Mouse (Mus musculus) forebrain, embryonic 13.5 days (tissue): ENCODE results near the gene Nt5dc2. TPM values are rescaled to one million over a fixed set of nuclear protein-coding genes. Genes with fewer than 3 reads are reported as not detected.

Experiments
- ATAC-seq: fragments of 200-750 bp; cut with Nextera tagmentation; 2 replicates; pipeline ENCODE4 v1.8.0; 2017
- H3K27ac ChIP-seq: fragments of 300-500 bp; sonication (generic); 2 replicates; pipeline ENCODE4 v1.5.1; 2015; ENCODE audit warnings: inconsistent platforms, mild to moderate bottlenecking, moderate library complexity
- H3K27me3 ChIP-seq: fragments of 300-500 bp; sonication (generic); 2 replicates; pipeline ENCODE4 v1.6.1; 2015; ENCODE audit warnings: mild to moderate bottlenecking, inconsistent platforms
- H3K36me3 ChIP-seq: fragments of 300-500 bp; sonication (generic); 2 replicates; pipeline ENCODE4 v1.6.1; 2015; ENCODE audit warnings: mild to moderate bottlenecking, inconsistent platforms; ENCODE audit not compliant: poor library complexity, severe bottlenecking
- H3K4me1 ChIP-seq: fragments of 300-500 bp; sonication (generic); 2 replicates; pipeline ENCODE4 v1.6.1; 2015; ENCODE audit warnings: inconsistent platforms
- H3K4me2 ChIP-seq: fragments of 300-500 bp; sonication (generic); 2 replicates; pipeline ENCODE4 v1.6.1; 2015; ENCODE audit warnings: inconsistent platforms, mild to moderate bottlenecking, moderate library complexity
- H3K4me3 ChIP-seq: fragments of 300-500 bp; sonication (generic); 2 replicates; pipeline ENCODE4 v1.5.1; 2015; ENCODE audit warnings: mild to moderate bottlenecking, inconsistent platforms
- H3K9ac ChIP-seq: fragments of 300-500 bp; sonication (generic); 2 replicates; pipeline ENCODE4 v1.6.1; 2015; ENCODE audit warnings: mild to moderate bottlenecking, inconsistent platforms
- H3K9me3 ChIP-seq: fragments of 300-500 bp; sonication (generic); replicated peaks from 2 replicates; pipeline ENCODE4 v1.6.1; 2016; ENCODE audit warnings: inconsistent platforms
- WGBS: fragments of 180-500 bp; shearing (Covaris S2); methylation state at CpG from one replicate; pipeline ENCODE4 v1.1.7; 2015; 5-methylcytosine and 5-hydroxymethylcytosine counted together
- polyA plus RNA-seq: library from polyadenylated mRNA; unstranded; fragments of >200 nt; fragmentation: Nextera tagmentation; extraction: Ambion mirVana; gene quantifications from 2 replicates; pipeline ENCODE4 v1.2.1, GENCODE M21; 2015

The Nt5dc2 gene
- polyA plus RNA-seq, 1 experiment from 2014 or later = 306 TPM

DNA sequence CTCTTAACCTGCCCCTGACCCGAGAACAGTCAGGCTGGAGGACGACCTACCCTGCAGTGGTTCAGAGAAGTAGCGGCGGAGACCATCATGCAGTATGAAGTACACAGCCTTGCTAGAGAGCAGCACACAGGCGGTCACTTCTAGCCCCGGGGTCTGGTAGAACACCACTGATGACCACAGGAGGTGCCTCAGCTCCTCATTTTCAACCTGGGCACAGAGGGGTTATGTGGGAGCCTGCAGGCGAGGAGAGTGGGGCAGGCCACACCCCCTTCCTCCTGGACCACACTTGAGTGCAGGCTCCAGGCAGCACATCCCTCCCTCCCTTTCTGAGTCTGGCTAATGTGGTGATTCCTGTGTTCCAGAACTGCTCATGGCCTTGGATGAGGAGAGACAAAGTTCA is 42.7 kb downstream of the Nt5dc2 start:
- Histone ChIP-seq H3K27me3 (no peaks in the 10 kb centered on the region), H3K9ac (no peak overlapping the region), H3K36me3 (peaks cover 88% of the 10 kb centered on the region), H3K4me1 (peaks cover 3% of the 10 kb centered on the region; the same call in 1 of the 2 replicates), H3K4me2 (no peak overlapping the region), H3K4me3 (no peak overlapping the region), H3K9me3 (no peaks in the 10 kb centered on the region), H3K27ac (no peak overlapping the region)
- WGBS = 97% methylated on average over 7 of the region's 7 CpGs
- no peak for ATAC-seq

DNA sequence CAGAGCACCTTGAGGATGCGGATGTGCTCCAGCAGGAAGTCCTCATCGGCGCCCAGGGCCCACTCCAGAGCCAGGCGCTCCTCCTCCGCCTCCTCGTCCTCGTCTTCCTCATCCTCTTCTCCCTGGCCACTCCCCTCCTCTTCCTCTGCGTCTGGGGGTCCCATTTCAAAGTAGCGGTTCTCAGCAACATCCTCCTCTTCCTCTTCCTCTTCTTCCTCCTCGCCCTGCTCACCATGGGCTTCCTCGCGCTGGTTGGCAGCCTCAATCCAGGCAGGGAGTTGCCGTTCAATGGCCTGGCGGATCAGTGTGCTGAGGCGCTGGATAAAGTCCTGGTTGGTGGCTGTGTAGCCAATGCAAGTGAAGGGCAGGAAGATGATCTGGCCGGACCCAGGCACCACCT is 46.4 kb downstream of the Nt5dc2 start:
- Histone ChIP-seq H3K9me3 (no peaks in the 10 kb centered on the region), H3K36me3 (peaks cover 98% of the 10 kb centered on the region), H3K4me3 (no peak overlapping the region), H3K4me2 (no peak overlapping the region), H3K27ac (no peak overlapping the region), H3K27me3 (no peaks in the 10 kb centered on the region), H3K4me1 (no peaks in the 10 kb centered on the region), H3K9ac (no peak overlapping the region)
- WGBS = 91% methylated on average over 16 of the region's 16 CpGs
- ATAC-seq = no peak

DNA sequence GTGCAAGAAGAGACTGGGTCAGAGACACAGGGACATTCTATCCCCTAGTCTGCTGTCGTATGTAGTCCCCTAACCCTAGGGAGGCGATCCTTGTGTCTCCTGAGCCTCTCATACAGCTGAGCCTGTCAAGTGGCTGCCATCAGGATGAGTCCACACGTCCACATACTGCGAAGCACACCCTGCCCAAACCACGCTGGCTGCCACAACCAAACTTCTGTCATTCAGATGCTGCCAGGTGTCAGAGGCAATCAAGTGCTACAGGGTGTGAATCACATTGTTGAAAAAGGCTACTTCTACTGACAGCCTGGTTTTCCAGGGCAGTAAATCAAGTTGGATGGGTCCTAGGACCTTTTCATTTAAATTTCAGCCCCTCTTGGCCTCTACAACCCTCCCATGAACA is 46.9 kb downstream of the Nt5dc2 start:
- ATAC-seq = no peak
- no peak overlapping the region for H3K27ac ChIP-seq
- no peak overlapping the region for H3K9ac ChIP-seq
- H3K9me3 ChIP-seq = no peaks in the 10 kb centered on the region
- 95% methylated on average over 5 of the region's 5 CpGs for WGBS
- H3K4me2 ChIP-seq = no peak overlapping the region
- no peaks in the 10 kb centered on the region for H3K4me1 ChIP-seq
- no peak overlapping the region for H3K4me3 ChIP-seq
- H3K27me3 ChIP-seq = no peaks in the 10 kb centered on the region
- H3K36me3 ChIP-seq = peaks cover 98% of the 10 kb centered on the region

DNA sequence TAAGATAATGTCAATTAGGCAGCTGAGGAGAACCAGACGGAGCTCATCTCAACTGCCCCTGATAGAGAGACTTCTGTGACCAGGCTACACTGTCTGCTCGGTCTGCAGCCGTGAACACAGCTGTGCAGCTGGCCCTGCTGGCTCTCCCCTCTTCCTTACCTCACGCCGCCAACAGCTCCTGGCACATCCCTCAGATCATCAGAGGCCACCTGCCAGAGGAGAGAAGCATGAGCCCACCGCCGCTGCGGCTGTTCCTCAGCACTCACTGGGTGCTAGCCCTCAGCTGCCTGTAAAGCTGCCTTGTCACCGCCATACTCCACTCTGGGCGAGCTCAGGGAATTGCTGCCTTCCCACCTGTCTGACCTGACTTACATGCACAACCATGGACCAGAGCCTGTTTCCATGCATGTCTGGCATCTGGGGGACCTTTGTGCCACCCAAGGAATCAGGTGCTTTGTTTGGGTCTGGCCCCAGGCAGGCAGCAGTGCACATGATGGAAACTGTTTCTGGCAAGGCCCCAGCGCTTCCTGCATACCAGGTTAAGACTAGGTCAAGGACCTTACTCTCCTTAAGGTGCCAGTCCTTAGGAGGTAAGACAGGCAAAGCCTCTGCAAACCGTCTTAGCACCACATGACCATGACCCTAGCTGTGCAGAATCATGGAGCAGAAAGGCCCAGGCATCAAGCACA is 49.0 kb downstream of the Nt5dc2 start:
- no peak for ATAC-seq
- 87% methylated on average over 12 of the region's 12 CpGs for WGBS
- no peak overlapping the region for H3K4me2 ChIP-seq

DNA sequence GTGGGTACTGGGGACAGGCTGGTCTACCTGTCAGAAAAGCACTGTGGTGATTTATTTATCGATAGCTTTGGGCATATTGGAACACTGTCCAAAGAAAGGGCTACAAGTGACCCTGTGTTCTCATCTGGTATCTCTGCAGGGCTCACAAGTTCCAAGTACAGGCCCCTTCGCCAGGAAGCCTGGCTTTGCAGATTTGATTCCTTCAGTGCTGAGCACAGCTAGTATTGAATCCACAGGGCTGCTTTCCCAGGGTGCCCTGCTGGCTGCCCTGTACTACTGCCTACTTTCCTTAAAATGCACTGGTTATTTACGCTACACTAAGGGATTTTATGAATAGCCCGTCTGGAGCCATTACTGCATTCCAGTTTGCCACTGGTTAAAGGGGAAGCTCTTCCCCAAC is 50.7 kb downstream of the Nt5dc2 start:
- Histone ChIP-seq H3K9me3 (no peaks in the 10 kb centered on the region), H3K9ac (no peak overlapping the region), H3K4me2 (no peak overlapping the region), H3K27ac (no peak overlapping the region), H3K4me3 (no peak overlapping the region), H3K36me3 (peaks cover 98% of the 10 kb centered on the region), H3K4me1 (no peaks in the 10 kb centered on the region), H3K27me3 (no peaks in the 10 kb centered on the region)
- WGBS = 90% methylated on average over 4 of the region's 4 CpGs
- ATAC-seq = no peak

More for the DNA sequence above, 49.0 kb downstream of the Nt5dc2 start:
- H3K27me3 ChIP-seq = no peaks in the 10 kb centered on the region
- no peak overlapping the region for H3K4me3 ChIP-seq
- no peak overlapping the region for H3K27ac ChIP-seq
- H3K36me3 ChIP-seq = peaks cover 98% of the 10 kb centered on the region
- H3K9ac ChIP-seq = no peak overlapping the region
- H3K4me1 ChIP-seq = no peaks in the 10 kb centered on the region
- no peaks in the 10 kb centered on the region for H3K9me3 ChIP-seq

DNA sequence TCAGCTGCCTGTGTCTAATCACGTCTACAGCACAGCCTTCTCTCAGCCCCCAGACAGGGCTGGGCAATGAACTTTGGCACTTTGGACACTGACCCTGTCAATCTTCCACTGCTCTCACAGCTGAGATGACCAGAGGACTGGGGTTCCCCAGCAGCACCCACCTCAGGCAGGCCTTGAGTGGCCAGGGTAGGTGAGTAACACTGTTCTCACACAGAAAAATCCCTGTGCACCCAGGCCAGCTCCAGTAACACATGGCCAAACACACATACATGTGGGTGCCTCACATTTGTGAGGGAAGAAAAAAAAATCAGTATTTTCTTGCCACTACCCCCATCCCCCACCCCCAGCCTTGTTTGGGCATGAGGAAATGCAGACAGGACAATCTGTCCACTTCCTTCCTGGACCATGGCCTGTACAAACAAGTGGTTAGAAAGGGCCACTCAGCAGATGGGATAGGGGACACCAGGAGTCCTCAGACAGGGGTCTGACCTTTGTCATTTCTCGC is 52.0 kb downstream of the Nt5dc2 start:
- no peak overlapping the region for H3K9ac ChIP-seq
- H3K36me3 ChIP-seq = peaks cover 98% of the 10 kb centered on the region
- H3K4me3 ChIP-seq = no peak overlapping the region
- 78% methylated on average over 2 of the region's 2 CpGs for WGBS
- no peak overlapping the region for H3K4me2 ChIP-seq
- H3K27me3 ChIP-seq = no peaks in the 10 kb centered on the region
- H3K4me1 ChIP-seq = no peaks in the 10 kb centered on the region
- ATAC-seq = no peak
- H3K27ac ChIP-seq = no peak overlapping the region
- no peaks in the 10 kb centered on the region for H3K9me3 ChIP-seq

DNA sequence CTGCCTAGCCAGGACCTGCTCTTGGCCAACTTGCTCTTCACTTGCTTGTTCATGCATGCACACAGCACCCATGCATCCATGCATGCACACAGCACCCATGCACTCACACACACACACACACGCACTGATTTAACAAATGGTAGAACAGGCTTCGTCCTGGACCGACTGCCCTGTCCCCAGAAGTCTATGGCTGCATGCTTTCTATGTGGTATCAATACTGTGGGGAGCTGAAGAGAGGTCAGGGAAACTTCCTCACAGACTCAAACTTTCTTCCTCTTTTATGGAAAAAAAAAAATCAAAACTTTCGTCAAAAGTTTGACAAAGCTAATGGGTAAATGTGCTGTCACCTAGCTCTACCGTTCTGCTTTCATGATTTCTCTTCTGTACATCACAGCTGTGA is 52.7 kb downstream of the Nt5dc2 start:
- Histone ChIP-seq H3K4me3 (no peak overlapping the region), H3K4me1 (no peaks in the 10 kb centered on the region), H3K27ac (no peak overlapping the region), H3K9me3 (no peaks in the 10 kb centered on the region), H3K36me3 (peaks cover 100% of the 10 kb centered on the region), H3K9ac (no peak overlapping the region), H3K27me3 (no peaks in the 10 kb centered on the region), H3K4me2 (no peak overlapping the region)
- ATAC-seq = no peak
- whole genome bisulfite sequencing = 89% methylated on average over 5 of the region's 5 CpGs

DNA sequence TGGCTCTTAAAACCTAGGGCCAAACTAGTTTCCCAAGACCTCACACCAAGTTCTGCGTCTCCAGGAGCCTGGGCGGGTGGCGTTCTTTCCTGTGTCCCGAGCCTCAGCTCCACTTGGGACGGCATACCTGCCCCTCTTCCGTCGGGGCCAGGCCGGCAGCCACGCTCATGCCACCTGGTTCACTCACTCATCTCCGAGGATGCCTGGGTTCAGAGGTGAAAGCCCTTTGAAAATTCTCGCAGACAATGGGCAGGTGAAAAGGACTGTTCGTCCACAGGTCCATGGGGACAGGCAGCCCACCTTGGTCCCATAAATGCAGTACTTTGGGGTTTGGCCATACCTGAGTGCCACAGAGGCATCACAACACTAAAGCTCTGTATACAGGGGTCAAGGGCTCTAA is 53.3 kb downstream of the Nt5dc2 start:
- Histone ChIP-seq H3K4me2 (no peak overlapping the region), H3K36me3 (peaks cover 100% of the 10 kb centered on the region), H3K27me3 (no peaks in the 10 kb centered on the region), H3K27ac (no peak overlapping the region), H3K4me3 (no peak overlapping the region), H3K9me3 (no peaks in the 10 kb centered on the region), H3K9ac (no peak overlapping the region), H3K4me1 (no peaks in the 10 kb centered on the region)
- 93% methylated on average over 12 of the region's 12 CpGs for WGBS
- ATAC-seq = no peak

DNA sequence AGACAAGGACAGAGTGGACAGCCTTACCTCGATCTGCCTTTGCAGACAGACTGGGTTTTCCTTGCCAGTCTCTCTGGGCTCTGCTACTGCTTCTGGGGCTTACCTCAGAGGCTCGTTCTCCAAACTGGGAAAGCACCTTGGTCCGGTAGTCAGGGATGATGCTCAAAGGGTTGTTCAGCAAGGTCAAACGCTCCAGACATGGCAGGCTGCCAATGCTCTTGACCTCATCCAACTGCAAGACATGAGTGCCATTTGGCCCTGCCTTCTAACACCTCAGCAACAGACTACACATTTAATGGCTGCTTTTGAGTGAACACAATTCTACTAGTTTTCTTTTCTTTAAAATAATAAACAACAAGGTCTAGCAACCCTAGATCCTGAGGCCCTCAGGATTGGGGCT is 55.8 kb downstream of the Nt5dc2 start:
- H3K9me3 ChIP-seq = no peaks in the 10 kb centered on the region
- H3K9ac ChIP-seq = no peak overlapping the region
- no peak overlapping the region for H3K27ac ChIP-seq
- WGBS = 88% methylated on average over 4 of the region's 4 CpGs
- no peak overlapping the region for H3K4me3 ChIP-seq
- peaks cover 100% of the 10 kb centered on the region for H3K36me3 ChIP-seq
- H3K27me3 ChIP-seq = no peaks in the 10 kb centered on the region
- no peaks in the 10 kb centered on the region for H3K4me1 ChIP-seq
- no peak overlapping the region for H3K4me2 ChIP-seq
- ATAC-seq = no peak

Other genes with a start within 250 kb of the Nt5dc2 start
- gene Itih4, start 244.6 kb upstream of the Nt5dc2 start, polyA plus RNA-seq = 0.16 TPM in 1 of 2 replicates, not detected in the other
- gene Itih3, start 207.3 kb upstream of the Nt5dc2 start, polyA plus RNA-seq = 0.18 and 0.35 TPM in 2 replicates
- 0.09 TPM in 1 of 2 replicates, not detected in the other for gene Itih1, start 187.8 kb upstream of the Nt5dc2 start, polyA plus RNA-seq
- gene Nek4, start 179.7 kb upstream of the Nt5dc2 start, polyA plus RNA-seq = 17.8 and 20.8 TPM in 2 replicates
- gene Glt8d1, start 129.7 kb upstream of the Nt5dc2 start, polyA plus RNA-seq = 56.4 and 63.1 TPM in 2 replicates
- 294 and 323 TPM in 2 replicates for gene Spcs1, start 129.4 kb upstream of the Nt5dc2 start, polyA plus RNA-seq
- 166 and 170 TPM in 2 replicates for gene Pbrm1, start 111.9 kb upstream of the Nt5dc2 start, polyA plus RNA-seq
- 76.7 and 80.8 TPM in 2 replicates for gene Gnl3, start 111.9 kb upstream of the Nt5dc2 start, polyA plus RNA-seq
- gene Smim4, start 2.1 kb upstream of the Nt5dc2 start, polyA plus RNA-seq = 76.6 and 82.2 TPM in 2 replicates
- gene Stab1, start 37.6 kb downstream of the Nt5dc2 start, polyA plus RNA-seq = 13.5 and 16.3 TPM in 2 replicates
- gene Tnnc1, start 77.3 kb downstream of the Nt5dc2 start, polyA plus RNA-seq = 0.84 and 2.2 TPM in 2 replicates
- gene Nisch, start 85.9 kb downstream of the Nt5dc2 start, polyA plus RNA-seq = 298 and 341 TPM in 2 replicates
- gene Sema3g, start 86.8 kb downstream of the Nt5dc2 start, polyA plus RNA-seq = 0.57 and 0.58 TPM in 2 replicates
- 13.2 and 14.7 TPM in 2 replicates for gene Phf7, start 120.3 kb downstream of the Nt5dc2 start, polyA plus RNA-seq
- gene Bap1, start 120.4 kb downstream of the Nt5dc2 start, polyA plus RNA-seq = 128 and 139 TPM in 2 replicates
- gene Dnah1, start 192.8 kb downstream of the Nt5dc2 start, polyA plus RNA-seq = 3.8 and 5.1 TPM in 2 replicates
- 44.2 and 48.7 TPM in 2 replicates for gene Capn7, start 205.6 kb downstream of the Nt5dc2 start, polyA plus RNA-seq